Mouse (Mus musculus) ES-Bruce4 (cell line): ENCODE data around the gene Prox2.

ENCODE experiments used
- CTCF ChIP-seq: IDR thresholded peaks from one replicate; pipeline ENCODE4 v1.8.1; 2011; ENCODE audit warnings: low read depth, low read length
- EP300 ChIP-seq: IDR thresholded peaks from 2 replicates; pipeline ENCODE4 v1.6.1; 2011; ENCODE audit warnings: low read depth, low read length; ENCODE audit not compliant: insufficient read depth

GRCm38 (mm10) chr12:85071043-85071442 lies 39.5 kb downstream of the Prox2 start:
- no peak for TF ChIP-seq EP300
- TF ChIP-seq CTCF: no peak
